Mouse (Mus musculus) inflammation-experienced regulatory T-cells (primary cell): Measurements from ENCODE around the gene Arsg. TPM values are rescaled to one million over a fixed set of nuclear protein-coding genes. Genes with fewer than 3 reads are reported as not detected.

Experiments
- polyA plus RNA-seq, 2 experiments: library from polyadenylated mRNA; unstranded; fragments of 100-300 nt; shearing (Covaris generic); gene quantifications; one replicate each; pipeline ENCODE4 v1.2.1; 2017

The Arsg gene
- polyA plus RNA-seq: 1 to 10 TPM; 2.3 to 2.7 TPM

DNA sequence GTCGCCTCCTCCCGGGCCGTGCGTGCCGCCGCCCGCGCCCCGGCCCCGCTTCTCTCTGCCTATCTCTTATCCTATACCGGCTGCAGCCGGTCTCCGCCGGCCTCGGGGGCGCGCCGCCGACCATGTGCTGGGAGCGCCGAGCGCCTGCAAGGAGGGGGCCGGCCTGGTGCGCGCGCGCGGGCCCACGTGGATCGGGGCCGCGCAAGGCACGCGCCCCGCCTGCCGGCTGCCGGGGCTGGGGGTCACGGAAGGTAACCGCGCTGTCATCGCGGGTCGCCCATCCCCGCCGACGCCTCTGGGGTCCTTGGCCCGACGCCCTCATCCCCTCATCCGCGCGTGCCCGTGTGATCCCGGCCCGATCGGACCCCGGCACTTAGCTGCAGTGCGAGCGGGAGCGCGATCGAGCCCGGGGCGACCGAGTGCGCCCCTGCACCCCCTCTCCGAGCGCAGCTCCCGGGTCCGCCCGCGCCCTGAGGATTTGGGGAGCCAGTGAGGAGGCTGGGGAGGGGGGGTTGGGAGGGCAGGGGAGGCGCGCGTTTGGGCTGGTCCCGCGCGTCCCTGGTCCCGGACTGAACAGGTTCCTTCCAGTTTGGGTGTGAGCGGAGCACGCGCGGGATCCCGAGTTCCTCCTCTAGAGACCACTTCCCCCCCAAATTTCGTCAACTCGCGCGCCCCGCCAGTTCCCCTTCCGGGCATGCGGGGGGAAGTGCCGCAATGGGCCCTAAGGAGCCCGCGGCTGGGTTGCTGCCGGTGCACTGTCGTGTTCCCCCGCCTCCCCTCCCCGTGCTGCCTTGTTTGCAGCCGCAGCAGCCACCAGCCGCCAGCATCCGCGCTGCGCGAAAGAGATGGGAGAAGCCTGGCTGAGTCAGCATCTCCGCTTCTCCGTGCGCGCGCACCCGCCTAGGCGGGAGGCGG lies at the start of gene Arsg, which contains the start of gene Slc16a6:
Gene Arsg (plus strand): TSS at position 204 of the 915 bp plus-strand sequence.
Gene Slc16a6 (minus strand): TSS at position 428 of the 915 bp plus-strand sequence.

DNA sequence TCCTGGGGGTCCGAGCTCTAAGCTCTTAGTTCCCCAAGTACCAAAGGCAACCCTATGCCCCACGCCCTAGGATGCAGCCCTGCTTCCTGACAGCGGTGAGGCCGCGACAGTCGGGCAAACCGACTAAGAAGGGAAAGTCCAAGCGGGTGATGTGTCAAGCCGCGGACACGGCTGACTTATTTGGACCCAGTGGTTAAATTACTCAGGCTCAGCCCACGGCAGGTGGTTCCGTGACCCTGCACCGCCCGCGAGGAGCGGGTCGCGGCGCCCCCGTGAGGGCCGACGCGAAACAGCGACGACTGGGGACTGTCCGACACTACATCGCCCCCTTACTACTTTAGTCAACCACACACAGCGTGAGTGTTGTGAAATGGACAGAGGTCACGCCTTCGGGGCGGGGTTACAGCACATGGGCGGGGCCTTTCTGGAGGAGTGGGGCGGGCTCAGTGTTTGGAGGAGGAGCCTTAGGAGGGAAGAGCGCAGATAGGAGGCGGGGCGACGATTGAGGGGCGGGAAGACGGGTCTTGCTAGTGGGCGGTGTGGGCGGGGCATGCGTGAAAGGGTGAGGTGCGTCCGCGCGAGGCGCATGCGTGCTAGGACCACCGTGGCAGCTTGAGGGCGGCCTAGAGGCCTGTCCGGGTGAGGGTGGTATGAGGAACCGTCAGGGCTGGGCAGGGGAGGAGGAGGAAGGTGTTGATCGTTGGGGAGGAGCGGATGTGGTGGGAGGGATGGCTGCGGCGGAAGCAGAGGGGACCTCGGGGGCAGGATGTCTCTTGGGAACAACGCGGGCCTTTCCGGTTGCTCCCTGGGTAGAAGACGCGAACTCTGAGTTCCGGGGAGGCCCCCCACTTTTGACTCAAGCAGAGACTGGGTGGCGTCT lies 47.5 kb upstream of the Arsg start, which contains the start of gene Amz2:
Gene Amz2 (plus strand): TSS at position 555 of the 880 bp plus-strand sequence.

DNA sequence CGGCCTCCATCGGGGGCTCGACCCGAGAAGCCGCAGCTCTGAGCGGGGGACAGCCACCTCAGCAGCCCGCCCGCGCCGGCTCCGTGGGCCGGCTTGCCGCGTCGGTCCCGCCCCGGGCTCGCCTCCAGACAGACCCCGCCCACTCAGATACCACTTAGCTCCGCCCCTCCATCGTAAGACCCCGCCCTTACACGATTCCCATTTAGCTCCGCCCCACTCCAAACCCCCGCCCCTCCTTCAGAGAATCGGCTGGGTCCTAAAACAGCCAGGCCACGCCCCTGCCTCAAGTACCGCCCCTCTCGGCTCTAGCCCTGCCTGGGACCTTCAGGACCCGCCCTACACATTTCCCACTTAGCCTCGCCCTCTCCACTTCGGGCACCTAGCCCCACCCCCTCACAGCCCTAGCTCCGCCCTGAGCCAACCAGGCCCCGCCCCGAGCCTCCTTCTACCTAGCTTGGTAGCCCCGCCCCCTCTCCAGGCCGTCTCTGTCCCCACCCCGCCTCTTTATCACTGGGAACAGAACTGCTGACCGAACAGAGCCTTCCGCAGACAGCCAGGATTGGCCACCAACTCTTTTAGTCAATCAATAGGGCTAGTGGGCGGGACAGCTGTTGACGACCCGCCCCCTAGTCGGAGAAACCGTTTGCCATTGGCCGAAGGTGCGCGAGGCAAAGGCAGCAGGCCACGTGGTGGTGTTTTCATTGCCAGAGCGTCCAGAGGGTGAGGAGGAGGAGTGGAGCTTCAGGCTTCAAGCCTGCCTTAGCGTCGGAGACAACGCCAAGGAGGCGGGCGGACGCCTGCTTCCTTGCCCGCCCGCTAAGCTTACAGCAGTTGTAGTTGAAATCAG lies 138.4 kb downstream of the Arsg start, which contains the start of gene Wipi1:
Gene Wipi1 (minus strand): TSS at position 665 of the 847 bp plus-strand sequence.

Other genes with a start within 250 kb of the Arsg start
- 1 to 10 TPM; 2.8 to 6.9 TPM for gene Rgs9, start 175.2 kb upstream of the Arsg start, polyA plus RNA-seq
- 10 to 100 TPM; 74.6 to 79.0 TPM for gene Gna13, start 110.5 kb upstream of the Arsg start, polyA plus RNA-seq
- under 1 TPM; 0.10 to 0.11 TPM for gene 9930022D16Rik, start 59.5 kb upstream of the Arsg start, polyA plus RNA-seq
- 10 to 100 TPM; 28.6 to 30.0 TPM for gene Amz2, start 47.4 kb upstream of the Arsg start, polyA plus RNA-seq
- gene Slc16a6, start 224 bp downstream of the Arsg start, polyA plus RNA-seq: 10 to 100 TPM; 12.3 to 14.0 TPM
- under 1 TPM; 0.45 to 0.54 TPM for gene Wipi1, start 138.6 kb downstream of the Arsg start, polyA plus RNA-seq
- gene Prkar1a, start 176.0 kb downstream of the Arsg start, polyA plus RNA-seq: 100 to 1,000 TPM; 435 to 459 TPM
- gene Fam20a, start 248.9 kb downstream of the Arsg start, polyA plus RNA-seq: 1 to 10 TPM; 1.4 to 4.4 TPM